Mouse (Mus musculus): ENCODE results near the gene N4bp2l1. TPM values are rescaled to one million over a fixed set of nuclear protein-coding genes. Genes with fewer than 3 reads are reported as not detected.

The N4bp2l1 gene
- polyA plus RNA-seq, 1 experiment: 0.91 TPM

DNA sequence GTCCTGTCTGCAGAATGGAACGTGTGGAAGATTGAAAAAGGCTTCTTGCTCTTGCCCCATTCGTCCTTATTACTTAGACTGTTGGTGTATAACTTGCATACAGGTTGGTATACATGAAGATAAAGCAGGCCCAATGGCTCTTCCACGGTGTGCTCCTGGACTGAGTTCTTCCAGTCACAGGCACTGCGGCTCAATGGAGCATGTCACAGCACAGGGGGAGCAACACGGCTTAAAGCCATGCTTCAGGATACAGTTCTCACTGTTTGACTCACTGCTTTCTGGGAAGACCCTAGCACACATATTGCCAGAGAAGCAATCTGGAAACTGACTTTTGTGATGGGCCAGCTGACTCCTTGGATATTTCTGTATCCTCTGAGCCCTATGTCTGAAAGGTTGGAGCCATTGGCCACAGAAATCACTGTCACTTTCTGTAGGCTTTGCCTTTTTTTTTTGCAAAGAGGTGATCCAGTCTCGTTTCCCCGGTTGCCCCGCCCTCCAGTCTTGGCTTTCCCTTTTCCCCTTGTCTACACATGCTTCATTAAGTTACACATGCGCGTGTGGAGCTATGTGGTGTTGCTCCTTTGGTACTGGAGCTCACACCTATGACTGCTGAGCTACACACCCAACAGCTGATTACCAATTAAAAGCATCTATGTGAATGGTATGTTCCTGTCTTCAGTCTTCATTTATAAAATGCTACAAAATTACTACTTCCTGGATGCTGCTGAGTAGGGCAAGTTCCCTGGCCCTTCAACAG lies 21.8 kb upstream of the N4bp2l1 start:
- Histone ChIP-seq H3K36me3 (ENCODE audit: control insufficient read depth) (peaks cover under 1% of the 10 kb centered on the region), H3K9me3 (ENCODE audit: control insufficient read depth, low read length) (no peaks in the 10 kb centered on the region), H3K27me3 (ENCODE audit: control insufficient read depth) (no peaks in the 10 kb centered on the region), H3K4me3 (replicated peaks) (no peak overlapping the region), H3K4me1 (ENCODE audit: control insufficient read depth) (no peaks in the 10 kb centered on the region)
- TF ChIP-seq GATA1 (IDR thresholded peaks at IDR 0.05; ENCODE audit: low read length) (no peak), TAL1 (IDR thresholded peaks at IDR 0.05; ENCODE audit: low read length) (no peak)

DNA sequence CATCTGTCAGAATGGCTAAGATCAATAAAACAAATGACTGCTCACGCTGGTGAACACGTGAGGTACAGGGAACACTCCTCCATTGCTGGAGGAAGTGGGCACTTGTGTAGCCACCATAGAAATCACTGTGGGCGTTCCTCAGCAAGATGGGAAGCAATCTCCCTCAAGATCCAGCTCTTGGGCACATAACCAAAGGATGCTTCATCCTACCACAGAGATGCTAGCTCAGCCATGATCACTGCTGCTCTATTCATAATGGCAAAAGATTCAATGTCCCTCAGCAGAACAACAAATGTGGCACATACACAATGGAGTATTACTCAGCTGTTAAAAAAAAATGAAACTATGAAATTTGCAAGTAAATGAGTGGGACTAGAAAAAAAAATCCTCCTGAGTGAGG lies 19.7 kb upstream of the N4bp2l1 start:
- Histone ChIP-seq H3K4me1 (ENCODE audit: control insufficient read depth) (no peaks in the 10 kb centered on the region), H3K4me3 (replicated peaks) (no peak overlapping the region), H3K27me3 (ENCODE audit: control insufficient read depth) (no peaks in the 10 kb centered on the region), H3K9me3 (ENCODE audit: control insufficient read depth, low read length) (no peaks in the 10 kb centered on the region), H3K36me3 (ENCODE audit: control insufficient read depth) (no peaks in the 10 kb centered on the region; the same call in 1 of the 2 replicates)
- TF ChIP-seq GATA1 (IDR thresholded peaks at IDR 0.05; ENCODE audit: low read length): no peak
- no peak for TF ChIP-seq TAL1 (IDR thresholded peaks at IDR 0.05; ENCODE audit: low read length)

DNA sequence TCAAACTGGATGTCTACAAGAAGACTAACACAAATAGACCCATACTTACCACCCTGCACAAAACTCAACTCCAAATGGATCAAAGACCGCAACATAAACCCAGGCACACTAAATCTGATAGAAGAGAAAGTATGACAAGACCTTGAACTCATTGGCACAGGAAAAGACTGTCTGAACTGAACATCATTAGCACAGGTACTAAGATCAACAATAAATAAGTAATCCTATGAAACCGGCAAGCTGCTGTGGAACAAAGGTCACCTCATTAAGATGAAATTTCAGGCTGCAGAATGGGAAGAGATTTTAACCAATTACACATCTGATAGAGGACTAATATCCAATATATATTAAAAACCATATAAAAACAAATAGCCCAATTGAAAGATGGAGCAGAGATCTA lies 19.2 kb upstream of the N4bp2l1 start:
- H3K27me3 ChIP-seq (ENCODE audit: control insufficient read depth): no peaks in the 10 kb centered on the region
- H3K9me3 ChIP-seq (ENCODE audit: control insufficient read depth, low read length): no peaks in the 10 kb centered on the region
- TF ChIP-seq TAL1 (IDR thresholded peaks at IDR 0.05; ENCODE audit: low read length) (no peak), GATA1 (IDR thresholded peaks at IDR 0.05; ENCODE audit: low read length) (no peak)
- no peak overlapping the region for H3K4me3 ChIP-seq (replicated peaks)
- no peaks in the 10 kb centered on the region for H3K4me1 ChIP-seq (ENCODE audit: control insufficient read depth)
- no peaks in the 10 kb centered on the region; the same call in 1 of the 2 replicates for H3K36me3 ChIP-seq (ENCODE audit: control insufficient read depth)

DNA sequence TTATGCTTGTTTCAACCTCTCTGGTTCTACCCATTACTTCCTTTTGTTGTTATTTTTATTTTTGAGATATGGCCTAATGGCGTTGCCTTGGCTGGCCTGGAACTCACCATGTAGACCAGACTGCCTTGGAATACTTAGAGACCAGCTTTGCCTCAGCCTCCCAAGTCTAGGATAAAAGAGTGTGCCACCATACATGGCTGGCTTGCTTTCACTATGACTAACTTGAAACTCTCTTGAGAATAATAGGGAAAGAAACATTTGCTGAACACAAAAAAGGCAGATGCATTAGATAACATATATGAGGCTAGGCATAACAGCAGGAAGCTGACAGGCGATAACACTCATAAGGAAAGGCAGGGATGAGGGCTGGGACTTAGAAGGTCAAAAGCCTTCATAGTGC lies 17.1 kb upstream of the N4bp2l1 start:
- Histone ChIP-seq H3K4me1 (ENCODE audit: control insufficient read depth) (no peaks in the 10 kb centered on the region), H3K9me3 (ENCODE audit: control insufficient read depth, low read length) (no peaks in the 10 kb centered on the region), H3K4me3 (replicated peaks) (no peak overlapping the region), H3K36me3 (ENCODE audit: control insufficient read depth) (no peaks in the 10 kb centered on the region), H3K27me3 (ENCODE audit: control insufficient read depth) (no peaks in the 10 kb centered on the region)
- TF ChIP-seq GATA1 (IDR thresholded peaks at IDR 0.05; ENCODE audit: low read length) (no peak), TAL1 (IDR thresholded peaks at IDR 0.05; ENCODE audit: low read length) (no peak)

DNA sequence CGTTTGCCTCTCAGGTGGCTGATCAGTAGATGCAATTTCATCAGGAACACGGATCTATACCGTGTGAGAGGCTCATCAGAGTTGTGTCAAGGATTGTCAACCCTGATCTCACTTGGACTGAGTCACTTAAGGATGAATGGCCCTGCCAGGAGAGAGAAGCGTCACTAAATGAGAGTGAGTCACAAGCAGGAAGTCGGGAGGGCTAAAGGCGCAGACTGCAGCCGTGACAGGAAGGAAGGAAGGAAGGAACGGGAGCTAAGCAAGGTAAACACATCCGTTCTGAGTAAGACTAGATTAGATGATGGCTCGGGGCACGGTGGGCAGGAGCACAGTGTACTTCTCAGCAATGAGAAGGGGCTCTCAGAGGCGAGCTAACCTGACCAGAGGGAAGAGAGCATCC lies 14.7 kb upstream of the N4bp2l1 start:
- TF ChIP-seq TAL1 (IDR thresholded peaks at IDR 0.05; ENCODE audit: low read length): no peak
- no peak for TF ChIP-seq GATA1 (IDR thresholded peaks at IDR 0.05; ENCODE audit: low read length)
- Histone ChIP-seq H3K36me3 (ENCODE audit: control insufficient read depth) (peaks cover 2% of the 10 kb centered on the region; the same call in 1 of the 2 replicates), H3K9me3 (ENCODE audit: control insufficient read depth, low read length) (no peaks in the 10 kb centered on the region), H3K4me1 (ENCODE audit: control insufficient read depth) (no peaks in the 10 kb centered on the region), H3K27me3 (ENCODE audit: control insufficient read depth) (no peaks in the 10 kb centered on the region), H3K4me3 (replicated peaks) (no peak overlapping the region)

DNA sequence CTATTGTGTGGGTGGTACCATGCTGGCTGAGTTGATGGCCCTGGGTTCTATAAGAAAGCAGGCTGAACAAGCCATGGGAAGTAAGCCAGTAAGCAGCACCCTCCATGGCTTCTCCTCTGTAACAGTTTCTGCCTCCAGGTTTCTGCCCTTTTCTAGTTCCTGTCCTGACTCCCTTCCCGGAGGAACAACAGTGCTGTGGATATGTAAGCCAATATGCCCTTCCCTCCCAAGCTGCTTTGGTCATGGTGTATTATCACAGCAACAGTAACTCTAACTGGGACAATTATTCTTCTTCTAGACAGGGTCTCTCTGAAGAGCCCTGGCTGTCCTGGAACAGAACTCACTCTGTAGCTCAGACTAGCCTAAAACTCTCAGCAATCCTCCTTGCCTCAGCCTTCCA lies 14.1 kb upstream of the N4bp2l1 start:
- Histone ChIP-seq H3K36me3 (ENCODE audit: control insufficient read depth) (peaks cover 2% of the 10 kb centered on the region; the same call in 1 of the 2 replicates), H3K4me3 (replicated peaks) (no peak overlapping the region), H3K4me1 (ENCODE audit: control insufficient read depth) (no peaks in the 10 kb centered on the region), H3K27me3 (ENCODE audit: control insufficient read depth) (no peaks in the 10 kb centered on the region), H3K9me3 (ENCODE audit: control insufficient read depth, low read length) (no peaks in the 10 kb centered on the region)
- TF ChIP-seq GATA1 (IDR thresholded peaks at IDR 0.05; ENCODE audit: low read length) (no peak), TAL1 (IDR thresholded peaks at IDR 0.05; ENCODE audit: low read length) (no peak)

DNA sequence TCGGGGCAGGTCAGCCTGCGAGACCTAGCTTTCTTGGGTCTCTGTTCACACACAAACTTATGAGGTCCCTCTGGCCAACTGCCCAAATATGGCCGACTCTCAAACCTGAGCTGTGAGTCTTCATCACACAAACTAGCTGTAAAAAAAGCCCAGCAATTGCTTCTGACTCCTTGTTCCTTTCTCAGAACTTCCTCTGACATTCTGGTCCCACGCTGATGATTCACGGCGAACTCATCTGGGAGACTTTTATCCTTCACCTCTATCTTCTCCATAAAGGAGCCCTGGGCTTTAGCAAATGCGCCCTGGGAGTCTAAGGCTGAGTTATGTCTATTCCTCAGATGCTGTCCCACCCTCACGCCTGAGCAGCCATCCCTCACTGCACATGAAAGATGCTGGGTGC lies 10.6 kb upstream of the N4bp2l1 start:
- Histone ChIP-seq H3K27me3 (ENCODE audit: control insufficient read depth) (no peaks in the 10 kb centered on the region), H3K4me1 (ENCODE audit: control insufficient read depth) (no peaks in the 10 kb centered on the region), H3K9me3 (ENCODE audit: control insufficient read depth, low read length) (no peaks in the 10 kb centered on the region), H3K36me3 (ENCODE audit: control insufficient read depth) (peaks cover 2% of the 10 kb centered on the region; the same call in 1 of the 2 replicates), H3K4me3 (replicated peaks) (no peak overlapping the region)
- TF ChIP-seq GATA1 (IDR thresholded peaks at IDR 0.05; ENCODE audit: low read length): no peak
- no peak for TF ChIP-seq TAL1 (IDR thresholded peaks at IDR 0.05; ENCODE audit: low read length)

DNA sequence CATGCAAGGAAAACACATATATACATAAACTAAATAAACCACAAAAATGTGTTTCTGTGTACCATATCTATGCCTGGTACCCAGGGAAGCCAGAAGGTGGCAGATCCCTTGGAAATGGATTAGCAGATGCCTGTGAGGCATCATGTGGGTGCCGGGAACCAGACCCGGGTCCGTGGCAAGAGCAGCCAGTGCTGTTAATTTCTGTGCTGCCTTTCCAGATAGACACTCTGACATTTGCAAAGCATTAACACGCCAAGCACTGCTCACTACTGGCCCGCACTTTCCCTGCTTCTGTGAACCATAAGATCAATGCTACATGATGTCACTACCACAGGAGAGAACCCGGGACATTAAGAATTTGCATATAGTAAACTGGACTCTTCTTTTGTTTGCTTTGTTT lies 9.1 kb upstream of the N4bp2l1 start:
- TF ChIP-seq TAL1 (IDR thresholded peaks at IDR 0.05; ENCODE audit: low read length): no peak
- no peak for TF ChIP-seq GATA1 (IDR thresholded peaks at IDR 0.05; ENCODE audit: low read length)
- Histone ChIP-seq H3K4me1 (ENCODE audit: control insufficient read depth) (peaks cover 3% of the 10 kb centered on the region), H3K27me3 (ENCODE audit: control insufficient read depth) (no peaks in the 10 kb centered on the region), H3K4me3 (replicated peaks) (no peak overlapping the region), H3K36me3 (ENCODE audit: control insufficient read depth) (peaks cover 2% of the 10 kb centered on the region; the same call in 1 of the 2 replicates), H3K9me3 (ENCODE audit: control insufficient read depth, low read length) (no peaks in the 10 kb centered on the region)

DNA sequence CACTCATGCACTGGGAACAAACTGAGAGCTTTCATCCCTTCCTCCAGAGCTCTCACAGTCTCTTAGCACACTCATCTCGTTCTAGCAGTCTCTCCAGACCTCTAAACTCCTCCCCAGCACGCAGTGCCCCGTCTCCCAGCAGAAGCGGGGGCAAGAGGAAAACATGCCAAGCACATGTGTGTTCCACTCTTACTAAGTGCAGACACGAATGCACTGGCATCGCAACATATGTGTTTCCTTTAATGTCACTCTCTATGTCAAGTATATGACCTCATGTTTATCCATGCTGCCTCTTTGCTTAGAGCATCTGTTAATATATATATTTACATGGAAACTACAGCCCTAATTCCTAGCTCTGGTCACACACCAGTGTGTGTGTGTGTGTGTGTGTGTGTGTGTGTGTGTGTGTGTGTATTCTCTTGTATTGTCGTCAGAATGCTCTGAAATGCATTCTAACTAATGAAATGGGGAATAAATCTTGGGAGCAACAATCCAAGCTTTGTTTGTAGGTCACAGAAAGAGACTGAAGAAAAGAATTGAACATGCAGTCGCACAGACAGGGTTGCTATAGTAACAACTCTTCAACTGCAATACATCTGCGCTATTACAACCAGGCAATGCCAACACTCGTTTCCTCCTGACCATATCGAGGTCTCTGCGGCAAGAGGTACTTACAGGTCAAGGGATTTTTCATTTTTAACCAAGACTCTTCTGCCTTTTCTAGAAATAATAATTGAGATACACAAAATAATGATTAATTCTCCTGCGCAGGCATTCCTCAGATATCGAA lies 4.6 kb upstream of the N4bp2l1 start:
- TF ChIP-seq GATA1 (IDR thresholded peaks at IDR 0.05; ENCODE audit: low read length) (no peak), TAL1 (IDR thresholded peaks at IDR 0.05; ENCODE audit: low read length) (no peak)
- H3K9me3 ChIP-seq (ENCODE audit: control insufficient read depth, low read length): no peaks in the 10 kb centered on the region
- no peaks in the 10 kb centered on the region for H3K27me3 ChIP-seq (ENCODE audit: control insufficient read depth)
- H3K36me3 ChIP-seq (ENCODE audit: control insufficient read depth): no peaks in the 10 kb centered on the region
- peaks cover 23% of the 10 kb centered on the region for H3K4me1 ChIP-seq (ENCODE audit: control insufficient read depth)
- no peak overlapping the region for H3K4me3 ChIP-seq (replicated peaks)
